Mouse (Mus musculus) T-helper 1 cell (primary cell): Measurements from ENCODE around the gene Fam241b.

Experiments used
- in situ Hi-C: fragments of 300-600 bp; cut with MboI, MseI; formaldehyde crosslinking; loops from one replicate; pipeline ENCODE4 v1.15.1; 2025; ENCODE audit warnings: high pct_unique_total_duplicates

The Fam241b gene

GRCm38 (mm10) chr10:62143820-62144219 lies at the start of gene Fam241b:
Gene Fam241b, minus strand, starts transcription at chr10:62143920.
- in situ Hi-C loops, result no loop called here

GRCm38 (mm10) chr10:62192701-62193157 lies 49.0 kb upstream of the Fam241b start:
- in situ Hi-C loops, result no loop called here

- in situ Hi-C loops, result no loop called here
Observed at GRCm38 (mm10) chr10:62190821-62191220, 47.1 kb upstream of the Fam241b start.

- in situ Hi-C loops, result loop anchor here (5.0 kb wide), 1 partner anchor 207 kb away; no protein-coding TSS in a partner anchor
Observed at GRCm38 (mm10) chr10:62189910-62190309, 46.2 kb upstream of the Fam241b start.

GRCm38 (mm10) chr10:62189303-62189702 lies 45.6 kb upstream of the Fam241b start:
- in situ Hi-C loops, result loop anchor here (5.0 kb wide), 1 partner anchor 208 kb away; no protein-coding TSS in a partner anchor

GRCm38 (mm10) chr10:62186882-62187281 lies 43.2 kb upstream of the Fam241b start:
- in situ Hi-C loops, result loop anchor here (5.0 kb wide), 1 partner anchor 210 kb away; no protein-coding TSS in a partner anchor

- in situ Hi-C loops, result loop anchor here (5.0 kb wide), 1 partner anchor 81 kb away; no protein-coding TSS in a partner anchor
Observed at GRCm38 (mm10) chr10:62183053-62183452, 39.3 kb upstream of the Fam241b start.

GRCm38 (mm10) chr10:62182471-62183014 lies 38.8 kb upstream of the Fam241b start:
- in situ Hi-C loops, result loop anchor here (5.0 kb wide), 1 partner anchor 80 kb away; no protein-coding TSS in a partner anchor

GRCm38 (mm10) chr10:62181701-62182100 lies 38.0 kb upstream of the Fam241b start:
- in situ Hi-C loops, result loop anchor here (5.0 kb wide), 1 partner anchor 79 kb away; no protein-coding TSS in a partner anchor

GRCm38 (mm10) chr10:62179944-62180343 lies 36.2 kb upstream of the Fam241b start:
- in situ Hi-C loops, result loop anchor here (5.0 kb wide), 1 partner anchor 78 kb away; no protein-coding TSS in a partner anchor

- in situ Hi-C loops, result no loop called here
Observed at GRCm38 (mm10) chr10:62174533-62175313, 31.0 kb upstream of the Fam241b start.

GRCm38 (mm10) chr10:62173941-62174448 lies 30.3 kb upstream of the Fam241b start:
- in situ Hi-C loops, result no loop called here

- in situ Hi-C loops, result no loop called here
Observed at GRCm38 (mm10) chr10:62172841-62173553, 29.3 kb upstream of the Fam241b start.

GRCm38 (mm10) chr10:62162410-62162809 lies 18.7 kb upstream of the Fam241b start:
- in situ Hi-C loops, result no loop called here

- in situ Hi-C loops, result no loop called here
Observed at GRCm38 (mm10) chr10:62149929-62150328, 6.2 kb upstream of the Fam241b start.

GRCm38 (mm10) chr10:62147466-62148248 lies 3.9 kb upstream of the Fam241b start:
- in situ Hi-C loops, result no loop called here

GRCm38 (mm10) chr10:62145957-62146356 lies 2.2 kb upstream of the Fam241b start:
- in situ Hi-C loops, result no loop called here

- in situ Hi-C loops, result no loop called here
Observed at GRCm38 (mm10) chr10:62138040-62138439, 5.7 kb downstream of the Fam241b start.

- in situ Hi-C loops, result no loop called here
Observed at GRCm38 (mm10) chr10:62137150-62137549, 6.6 kb downstream of the Fam241b start.

GRCm38 (mm10) chr10:62135696-62136470 lies 7.8 kb downstream of the Fam241b start:
- in situ Hi-C loops, result no loop called here
